Mouse (Mus musculus) mouse embryonic stem cell (cell line): ENCODE results near the gene Slc25a44.
"Not testable (repeated sequence)": the region's sequence is repeated elsewhere in the genome, so short reads cannot be mapped to it uniquely, and the experiment has no call there.

Experiments used
- in situ Hi-C, 2 experiments: fragments of 300-500 bp; cut with MboI; formaldehyde crosslinking; loops; 1 replicate in 1 of 2; 3 replicates in 1 of 2; pipeline ENCODE4 v1.14.3; 2019 to 2020; ENCODE audit warnings: low sequenced_read_pairs in 2 of 2, low pct_unique_long_range_greater_than_20kb in 1 of 2, mixed read lengths in 1 of 2; ENCODE audit not compliant: unreplicated experiment in 1 of 2

The Slc25a44 gene

GRCm38 (mm10) chr3:88382383-88382782 is 42.6 kb downstream of the Slc25a44 start:
- in situ Hi-C loops = not testable (repeated sequence)

GRCm38 (mm10) chr3:88381389-88382315 is 43.3 kb downstream of the Slc25a44 start:
- in situ Hi-C loops = not testable (repeated sequence)

- in situ Hi-C loops = not testable (repeated sequence)
Measured at GRCm38 (mm10) chr3:88378599-88378998, 46.3 kb downstream of the Slc25a44 start, which contains the start of gene Bglap2. Gene Bglap2, minus strand, starts transcription at chr3:88378699.

GRCm38 (mm10) chr3:88376644-88377043 is 48.3 kb downstream of the Slc25a44 start:
- in situ Hi-C loops = not testable (repeated sequence)

- in situ Hi-C loops = not testable (repeated sequence)
Measured at GRCm38 (mm10) chr3:88375750-88376626, 49.0 kb downstream of the Slc25a44 start.

GRCm38 (mm10) chr3:88372643-88373042 is 52.3 kb downstream of the Slc25a44 start, which contains the start of gene Bglap3:
Gene Bglap3, minus strand, starts transcription at chr3:88372743.
- in situ Hi-C loops = not testable (repeated sequence)

GRCm38 (mm10) chr3:88368511-88368910 is 56.4 kb downstream of the Slc25a44 start:
- in situ Hi-C loops = not testable (repeated sequence)

- in situ Hi-C loops = not testable (repeated sequence)
Measured at GRCm38 (mm10) chr3:88367517-88367916, 57.4 kb downstream of the Slc25a44 start.

- in situ Hi-C loops = not testable (repeated sequence)
Measured at GRCm38 (mm10) chr3:88366830-88367428, 58.0 kb downstream of the Slc25a44 start.

- in situ Hi-C loops = no loop called here
Measured at GRCm38 (mm10) chr3:88365705-88366361, 59.1 kb downstream of the Slc25a44 start.

- in situ Hi-C loops = no loop called here
Measured at GRCm38 (mm10) chr3:88364337-88364736, 60.6 kb downstream of the Slc25a44 start, which contains the start of gene Paqr6. Gene Paqr6, plus strand, starts transcription at chr3:88364584.

GRCm38 (mm10) chr3:88363700-88364099 is 61.2 kb downstream of the Slc25a44 start:
- in situ Hi-C loops = no loop called here

- in situ Hi-C loops = no loop called here
Measured at GRCm38 (mm10) chr3:88361612-88362313, 63.2 kb downstream of the Slc25a44 start.

GRCm38 (mm10) chr3:88361096-88361495 is 63.8 kb downstream of the Slc25a44 start:
- in situ Hi-C loops = no loop called here
